Mouse (Mus musculus): Measurements from ENCODE around the gene Avpr2. TPM values are rescaled to one million over a fixed set of nuclear protein-coding genes. Genes with fewer than 3 reads are reported as not detected.

Avpr2 gene
- 0.05 and 0.07 TPM in 2 replicates for polyA plus RNA-seq (2012; rRNA removed)

DNA sequence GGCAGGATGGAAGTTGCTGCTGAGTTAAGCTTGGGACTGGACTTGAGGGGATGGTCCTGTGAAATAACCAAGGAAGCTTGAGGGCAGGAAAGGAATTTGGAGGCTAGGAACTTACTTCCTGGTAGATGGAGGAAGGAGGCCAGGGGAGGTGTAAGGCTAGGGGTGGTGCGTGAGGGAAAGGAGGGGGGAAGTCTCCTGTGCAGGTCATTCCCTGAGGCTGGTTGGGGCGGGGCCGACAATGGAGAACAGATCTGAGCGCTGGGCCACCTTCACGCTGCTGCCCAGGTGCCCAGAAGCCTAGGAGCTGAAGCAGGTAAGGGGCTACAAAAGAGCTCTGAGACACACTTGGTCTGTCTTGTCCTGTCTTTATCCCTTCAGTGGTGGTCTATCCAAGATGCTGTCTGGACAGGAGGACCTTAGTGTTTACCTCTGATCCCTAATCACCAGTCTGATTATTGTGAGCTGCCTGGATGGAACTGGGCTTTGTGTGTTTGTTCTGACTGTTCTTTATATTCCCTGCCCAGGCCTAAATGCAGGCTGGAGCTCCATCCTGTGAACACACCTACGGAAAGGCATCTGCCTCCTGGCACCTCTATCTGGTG lies at the start of gene Avpr2:
Gene Avpr2, plus strand, starts transcription at position 552 of the 602 bp plus-strand sequence.
- H3K27me3 ChIP-seq (ENCODE audit: control insufficient read depth, insufficient read depth, low read length), result no peaks in the 10 kb centered on the region
- no peaks in the 10 kb centered on the region for H3K4me1 ChIP-seq (ENCODE audit: control insufficient read depth, insufficient read depth, insufficient read length)
- peaks cover 10% of the 10 kb centered on the region; the same call in 1 of the 2 replicates for H3K36me3 ChIP-seq (ENCODE audit: control insufficient read depth, insufficient read depth, low read length)
- H3K4me3 ChIP-seq (ENCODE audit: extremely low read depth, insufficient read depth, insufficient read length), result no peak within 1 kb of the TSS
- DNase-seq (ENCODE audit: low read depth in 1 of 2, low spot score in 2 of 2), result no peak
- no peak for TF ChIP-seq CTCF (IDR thresholded peaks at IDR 0.05; ENCODE audit: extremely low read depth, insufficient read depth, insufficient read length, insufficient replicate concordance)
- no peak for TF ChIP-seq POLR2A (IDR thresholded peaks at IDR 0.05; ENCODE audit: low read depth, low read length)
- WGBS, result 49% methylated on average over 6 of the region's 6 CpGs
- no peak within 1 kb of the TSS for H3K27ac ChIP-seq (ENCODE audit: insufficient read depth, low read length)

DNA sequence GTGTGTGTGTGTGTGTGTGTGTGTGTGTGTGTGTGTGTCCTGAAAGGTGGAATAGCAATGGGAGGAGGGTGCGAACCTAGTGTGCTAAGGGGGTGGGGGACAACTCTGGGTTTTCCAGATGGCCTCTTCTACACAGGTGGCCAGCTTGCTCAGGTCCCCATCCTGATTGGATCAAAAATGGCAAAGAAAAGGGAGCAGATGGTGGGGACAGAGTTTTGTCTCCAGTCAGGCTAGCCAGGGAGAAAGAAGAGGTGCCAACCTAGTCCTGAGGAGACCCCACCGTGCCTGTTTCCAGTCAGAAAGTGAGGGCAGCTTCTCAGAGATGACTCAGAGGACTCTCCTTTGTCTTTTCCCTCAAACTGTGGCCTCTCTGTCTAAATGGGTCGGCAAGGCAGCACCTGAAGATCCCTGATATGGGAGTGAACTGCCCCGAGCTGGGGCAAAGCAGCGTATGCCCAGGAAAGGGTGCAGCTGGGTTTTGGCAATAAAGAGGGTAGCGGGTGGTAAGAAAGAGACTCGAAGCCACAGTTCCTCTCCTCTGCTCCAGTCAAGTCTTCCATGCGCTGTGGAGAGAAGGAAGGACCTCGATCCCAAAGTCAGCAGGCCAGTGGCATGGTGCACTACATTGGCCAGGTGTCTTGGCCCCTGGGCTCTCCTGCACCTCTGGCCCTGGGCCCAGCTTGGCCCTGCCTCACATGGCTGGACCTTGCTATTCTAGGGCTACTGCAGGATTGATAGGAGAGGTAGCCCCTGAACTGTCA lies 37.4 kb upstream of the Avpr2 start:
- Histone ChIP-seq H3K36me3 (ENCODE audit: control insufficient read depth, insufficient read depth, low read length) (no peaks in the 10 kb centered on the region), H3K4me3 (ENCODE audit: extremely low read depth, insufficient read depth, insufficient read length) (no peak overlapping the region), H3K27ac (ENCODE audit: insufficient read depth, low read length) (no peak overlapping the region), H3K4me1 (ENCODE audit: control insufficient read depth, insufficient read depth, insufficient read length) (no peaks in the 10 kb centered on the region), H3K27me3 (ENCODE audit: control insufficient read depth, insufficient read depth, low read length) (no peaks in the 10 kb centered on the region)
- DNase-seq (ENCODE audit: low read depth in 1 of 2, low spot score in 2 of 2), result no peak
- WGBS, result 91% methylated on average over 9 of the region's 9 CpGs
- TF ChIP-seq POLR2A (IDR thresholded peaks at IDR 0.05; ENCODE audit: low read depth, low read length) (no peak), CTCF (IDR thresholded peaks at IDR 0.05; ENCODE audit: extremely low read depth, insufficient read depth, insufficient read length, insufficient replicate concordance) (no peak)

DNA sequence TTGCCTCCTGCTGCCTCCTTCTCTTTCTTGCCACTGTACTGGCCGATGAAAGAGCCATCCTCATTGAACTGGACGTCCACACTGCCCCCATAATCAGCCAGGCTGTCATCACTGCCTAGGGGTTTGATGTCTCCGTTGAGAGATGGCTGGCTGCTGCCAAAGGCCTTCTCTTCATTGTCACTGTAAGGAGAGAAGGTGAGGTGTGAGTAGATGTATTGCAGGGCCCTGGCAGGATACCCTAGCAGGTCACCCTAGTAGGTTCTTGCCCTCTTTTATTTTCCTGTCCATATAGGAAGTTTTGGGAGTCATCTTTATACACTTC lies 36.9 kb upstream of the Avpr2 start:
- WGBS, result 70% methylated on average over 3 of the region's 3 CpGs
- Histone ChIP-seq H3K27me3 (ENCODE audit: control insufficient read depth, insufficient read depth, low read length) (no peaks in the 10 kb centered on the region), H3K4me1 (ENCODE audit: control insufficient read depth, insufficient read depth, insufficient read length) (no peaks in the 10 kb centered on the region), H3K27ac (ENCODE audit: insufficient read depth, low read length) (no peak overlapping the region), H3K4me3 (ENCODE audit: extremely low read depth, insufficient read depth, insufficient read length) (no peak overlapping the region), H3K36me3 (ENCODE audit: control insufficient read depth, insufficient read depth, low read length) (no peaks in the 10 kb centered on the region)
- no peak for TF ChIP-seq CTCF (IDR thresholded peaks at IDR 0.05; ENCODE audit: extremely low read depth, insufficient read depth, insufficient read length, insufficient replicate concordance)
- TF ChIP-seq POLR2A (IDR thresholded peaks at IDR 0.05; ENCODE audit: low read depth, low read length), result no peak
- no peak for DNase-seq (ENCODE audit: low read depth in 1 of 2, low spot score in 2 of 2)

DNA sequence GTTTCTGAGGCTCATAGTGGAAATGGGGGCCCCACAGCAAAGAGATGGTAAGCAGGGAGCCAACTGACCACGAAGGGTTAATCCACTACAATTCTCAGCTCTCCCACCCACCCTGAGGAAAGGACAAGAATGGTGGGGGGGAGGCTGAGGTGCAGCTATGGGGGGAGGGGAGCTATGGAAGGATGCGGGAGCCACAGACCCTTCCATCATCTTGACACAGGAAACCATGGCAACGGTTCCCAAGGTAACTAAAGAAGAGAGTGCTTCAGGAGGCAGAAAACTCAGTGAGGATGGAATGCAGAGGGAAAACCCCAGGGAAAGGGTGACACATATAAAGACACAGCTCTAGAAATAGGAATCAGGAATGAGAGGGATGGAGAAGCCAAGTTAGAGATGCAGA lies 27.2 kb upstream of the Avpr2 start:
- H3K27me3 ChIP-seq (ENCODE audit: control insufficient read depth, insufficient read depth, low read length), result no peaks in the 10 kb centered on the region
- no peaks in the 10 kb centered on the region for H3K36me3 ChIP-seq (ENCODE audit: control insufficient read depth, insufficient read depth, low read length)
- no peak for DNase-seq (ENCODE audit: low read depth in 1 of 2, low spot score in 2 of 2)
- no peak overlapping the region for H3K27ac ChIP-seq (ENCODE audit: insufficient read depth, low read length)
- TF ChIP-seq POLR2A (IDR thresholded peaks at IDR 0.05; ENCODE audit: low read depth, low read length) (no peak), CTCF (IDR thresholded peaks at IDR 0.05; ENCODE audit: extremely low read depth, insufficient read depth, insufficient read length, insufficient replicate concordance) (no peak)
- H3K4me3 ChIP-seq (ENCODE audit: extremely low read depth, insufficient read depth, insufficient read length), result no peak overlapping the region
- 53% methylated on average over 3 of the region's 3 CpGs for WGBS
- no peaks in the 10 kb centered on the region for H3K4me1 ChIP-seq (ENCODE audit: control insufficient read depth, insufficient read depth, insufficient read length)

DNA sequence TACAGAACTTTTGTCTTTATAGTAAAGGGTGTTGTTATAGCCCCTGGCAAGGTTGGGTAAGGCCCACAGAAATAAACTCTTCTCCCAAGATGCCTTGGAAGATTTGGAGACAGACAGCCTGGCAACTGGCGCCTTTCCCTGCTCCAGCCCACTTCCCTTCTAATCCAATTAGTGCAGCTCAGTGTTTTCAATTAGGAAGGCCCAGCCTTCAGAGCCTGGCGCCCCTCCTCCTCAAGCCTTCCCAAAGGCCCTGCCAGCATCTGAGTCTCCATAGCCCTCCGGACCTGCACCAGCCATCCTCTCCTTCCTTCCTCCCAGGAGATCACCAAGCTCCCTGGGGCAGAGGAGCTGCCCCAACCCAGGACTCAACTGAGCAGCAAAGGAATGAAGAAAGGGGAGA lies 24.6 kb upstream of the Avpr2 start:
- Histone ChIP-seq H3K27me3 (ENCODE audit: control insufficient read depth, insufficient read depth, low read length) (no peaks in the 10 kb centered on the region), H3K4me1 (ENCODE audit: control insufficient read depth, insufficient read depth, insufficient read length) (no peaks in the 10 kb centered on the region), H3K36me3 (ENCODE audit: control insufficient read depth, insufficient read depth, low read length) (no peaks in the 10 kb centered on the region), H3K4me3 (ENCODE audit: extremely low read depth, insufficient read depth, insufficient read length) (no peak overlapping the region), H3K27ac (ENCODE audit: insufficient read depth, low read length) (no peak overlapping the region)
- DNase-seq (ENCODE audit: low read depth in 1 of 2, low spot score in 2 of 2), result no peak
- 45% methylated on average over 3 of the region's 3 CpGs for WGBS
- TF ChIP-seq CTCF (IDR thresholded peaks at IDR 0.05; ENCODE audit: extremely low read depth, insufficient read depth, insufficient read length, insufficient replicate concordance), result no peak
- TF ChIP-seq POLR2A (IDR thresholded peaks at IDR 0.05; ENCODE audit: low read depth, low read length), result no peak

DNA sequence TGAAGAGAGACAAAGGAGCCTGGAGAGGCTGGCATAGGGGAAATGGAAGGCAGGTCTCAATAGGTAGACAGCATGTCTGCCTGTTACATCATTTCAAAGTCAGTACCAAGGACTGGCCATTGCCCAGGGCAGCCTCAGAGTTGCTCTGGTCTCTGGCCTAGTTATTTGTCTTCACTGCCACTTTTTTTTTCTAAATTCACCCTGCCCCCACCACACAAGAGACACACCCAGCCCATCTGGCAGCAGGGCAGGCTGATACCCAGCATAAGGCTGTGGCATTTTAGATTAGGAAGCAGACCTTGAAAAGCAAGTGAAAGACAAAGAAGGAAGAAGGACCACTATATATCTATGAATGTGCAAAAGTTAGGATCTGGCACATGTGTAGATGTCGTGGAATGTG lies 24.1 kb upstream of the Avpr2 start:
- no peaks in the 10 kb centered on the region for H3K4me1 ChIP-seq (ENCODE audit: control insufficient read depth, insufficient read depth, insufficient read length)
- no peaks in the 10 kb centered on the region for H3K27me3 ChIP-seq (ENCODE audit: control insufficient read depth, insufficient read depth, low read length)
- H3K4me3 ChIP-seq (ENCODE audit: extremely low read depth, insufficient read depth, insufficient read length), result no peak overlapping the region
- TF ChIP-seq POLR2A (IDR thresholded peaks at IDR 0.05; ENCODE audit: low read depth, low read length) (no peak), CTCF (IDR thresholded peaks at IDR 0.05; ENCODE audit: extremely low read depth, insufficient read depth, insufficient read length, insufficient replicate concordance) (no peak)
- no peak for DNase-seq (ENCODE audit: low read depth in 1 of 2, low spot score in 2 of 2)
- H3K36me3 ChIP-seq (ENCODE audit: control insufficient read depth, insufficient read depth, low read length), result no peaks in the 10 kb centered on the region
- 82% methylated on average over 1 of the region's 1 CpGs for WGBS
- no peak overlapping the region for H3K27ac ChIP-seq (ENCODE audit: insufficient read depth, low read length)

DNA sequence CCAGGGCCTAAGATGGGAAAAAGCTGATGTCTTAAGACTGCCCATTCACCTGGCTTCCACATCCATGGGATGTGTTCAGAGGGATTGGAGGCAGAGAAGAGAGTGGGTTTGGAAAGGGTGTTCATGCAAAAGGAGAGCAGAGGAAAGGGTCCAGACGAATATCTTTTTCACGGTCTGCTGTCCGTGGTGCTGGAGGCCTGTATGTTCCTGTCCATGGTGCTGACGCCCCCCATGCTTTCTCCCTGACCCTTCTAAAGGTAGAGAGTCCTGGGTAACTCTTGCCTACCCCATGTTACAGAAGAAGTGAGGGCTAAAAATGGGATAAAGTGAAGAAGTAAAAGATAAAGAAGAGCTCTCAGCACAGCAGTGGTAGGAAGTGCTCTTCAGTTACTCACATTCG lies 22.6 kb upstream of the Avpr2 start:
- TF ChIP-seq CTCF (IDR thresholded peaks at IDR 0.05; ENCODE audit: extremely low read depth, insufficient read depth, insufficient read length, insufficient replicate concordance), result no peak
- TF ChIP-seq POLR2A (IDR thresholded peaks at IDR 0.05; ENCODE audit: low read depth, low read length), result no peak
- Histone ChIP-seq H3K4me1 (ENCODE audit: control insufficient read depth, insufficient read depth, insufficient read length) (no peaks in the 10 kb centered on the region), H3K27me3 (ENCODE audit: control insufficient read depth, insufficient read depth, low read length) (no peaks in the 10 kb centered on the region), H3K27ac (ENCODE audit: insufficient read depth, low read length) (no peak overlapping the region), H3K4me3 (ENCODE audit: extremely low read depth, insufficient read depth, insufficient read length) (no peak overlapping the region), H3K36me3 (ENCODE audit: control insufficient read depth, insufficient read depth, low read length) (no peaks in the 10 kb centered on the region)
- DNase-seq (ENCODE audit: low read depth in 1 of 2, low spot score in 2 of 2), result no peak
- 21% methylated on average over 5 of the region's 5 CpGs for WGBS
